Mouse (Mus musculus) liver, embryonic 14 days (tissue): ENCODE results near the gene Diaph3. TPM values are rescaled to one million over a fixed set of nuclear protein-coding genes. Genes with fewer than 3 reads are reported as not detected.

Source experiments
- polyA plus RNA-seq: library from polyadenylated mRNA; depleted of rRNA; stranded (reverse); fragments of >200 nt; gene quantifications from 2 replicates; pipeline ENCODE4 v1.2.3, GENCODE M21; 2012; rRNA removed

The Diaph3 gene
- polyA plus RNA-seq = 9.6 and 11.0 TPM in 2 replicates

DNA sequence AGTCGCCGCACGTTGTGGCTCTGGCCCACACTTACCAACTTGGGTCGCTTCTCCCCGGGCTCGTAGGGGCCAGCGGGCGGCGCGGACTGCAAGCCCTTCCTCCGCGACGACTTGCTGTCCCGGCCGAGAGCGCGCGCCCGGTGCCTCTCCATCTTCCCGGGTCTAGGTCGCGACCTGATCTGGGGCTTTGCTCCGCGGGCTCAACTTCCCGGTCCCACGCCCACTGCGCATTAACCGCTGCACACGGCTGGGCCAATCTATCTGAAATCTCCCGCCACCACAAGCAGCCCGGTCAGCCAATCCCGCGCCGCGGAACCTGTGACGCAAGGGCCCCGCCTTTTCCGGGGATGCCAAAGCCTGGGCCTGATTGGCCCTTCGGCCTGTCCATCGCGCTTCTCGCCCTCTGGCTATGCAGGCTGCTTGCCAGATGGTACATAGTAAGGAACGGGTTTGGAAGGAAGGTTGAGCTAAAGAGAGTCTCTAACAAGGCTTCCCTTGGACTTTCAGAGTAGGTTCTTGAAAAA, at the start of gene Diaph3:
Gene Diaph3, minus strand, starts transcription at position 273 of the 524 bp plus-strand sequence.

